Mouse (Mus musculus) neural tube, embryonic 11.5 days (tissue): ENCODE measurements around the gene Arhgef3. TPM values are rescaled to one million over a fixed set of nuclear protein-coding genes. Genes with fewer than 3 reads are reported as not detected.

Experiments used
- ATAC-seq: fragments of 200-750 bp; cut with Nextera tagmentation; 2 replicates; pipeline ENCODE4 v1.8.0; 2017; ENCODE audit warnings: moderate number of reproducible peaks, mild to moderate bottlenecking, moderate TSS enrichment, moderate library complexity; ENCODE audit not compliant: insufficient read depth, low FRiP score, low TSS enrichment
- DNase-seq: peaks from one replicate; pipeline ENCODE4 v3.0.0-alpha.2; 2015; ENCODE audit warnings: low spot score
- H3K27ac ChIP-seq: fragments of 300-500 bp; sonication (generic); 2 replicates; pipeline ENCODE4 v1.5.1; 2014; ENCODE audit warnings: low read depth, mild to moderate bottlenecking, low read length
- H3K27me3 ChIP-seq: fragments of 300-500 bp; sonication (generic); 2 replicates; pipeline ENCODE4 v1.6.1; 2014; ENCODE audit warnings: mild to moderate bottlenecking, low read length, mixed read lengths; ENCODE audit not compliant: control insufficient read depth, insufficient read depth
- H3K36me3 ChIP-seq: fragments of 300-500 bp; sonication (generic); 2 replicates; pipeline ENCODE4 v1.6.1; 2014; ENCODE audit warnings: mild to moderate bottlenecking, low read length, moderate library complexity, mixed read lengths; ENCODE audit not compliant: control insufficient read depth, insufficient read depth
- H3K4me1 ChIP-seq: fragments of 300-500 bp; sonication (generic); 2 replicates; pipeline ENCODE4 v1.6.1; 2014; ENCODE audit warnings: low read length, mixed read lengths; ENCODE audit not compliant: control insufficient read depth, insufficient read depth
- H3K4me2 ChIP-seq: fragments of 300-500 bp; sonication (generic); 2 replicates; pipeline ENCODE4 v1.6.1; 2014; ENCODE audit warnings: low read depth, mild to moderate bottlenecking, moderate library complexity
- H3K4me3 ChIP-seq: fragments of 300-500 bp; sonication (generic); 2 replicates; pipeline ENCODE4 v1.5.1; 2014; ENCODE audit warnings: low read depth, low read length
- H3K9ac ChIP-seq: fragments of 300-500 bp; sonication (generic); 2 replicates; pipeline ENCODE4 v1.6.1; 2014; ENCODE audit warnings: mild to moderate bottlenecking, low read length
- H3K9me3 ChIP-seq: fragments of 300-500 bp; sonication (generic); 2 replicates; pipeline ENCODE4 v1.6.1; 2016; ENCODE audit warnings: low read length; ENCODE audit not compliant: control insufficient read depth
- whole genome bisulfite sequencing: fragments of 180-500 bp; shearing (Covaris S2); extraction: QIAGEN DNeasy Blood & Tissue Kit; methylation state at CpG from one replicate; pipeline ENCODE4 v1.1.7; 2014; 5-methylcytosine and 5-hydroxymethylcytosine counted together
- polyA plus RNA-seq: library from polyadenylated mRNA; unstranded; fragments of >200 nt; fragmentation: Nextera tagmentation; extraction: Ambion mirVana; gene quantifications from 2 replicates; pipeline ENCODE4 v1.2.1, GENCODE M21; 2014

The Arhgef3 gene
- polyA plus RNA-seq, 1 experiment from 2014 or later: 5.1 TPM

- no peaks in the 10 kb centered on the region for H3K36me3 ChIP-seq
- no peaks in the 10 kb centered on the region for H3K27me3 ChIP-seq
- ATAC-seq (no peak), DNase-seq (no peak)
- H3K4me2 ChIP-seq: no peak overlapping the region
- no peak overlapping the region for H3K4me3 ChIP-seq
- peaks cover 5% of the 10 kb centered on the region; the same call in 1 of the 2 replicates for H3K4me1 ChIP-seq
- no peak overlapping the region for H3K9ac ChIP-seq
- no peak overlapping the region for H3K27ac ChIP-seq
- H3K9me3 ChIP-seq: no peaks in the 10 kb centered on the region
- 93% methylated on average over 25 of the region's 25 CpGs for WGBS
Measured at GRCm38 (mm10) chr14:27231974-27232780, 117.5 kb downstream of the Arhgef3 start.

- peaks cover 5% of the 10 kb centered on the region; the same call in 1 of the 2 replicates for H3K4me1 ChIP-seq
- WGBS: 92% methylated on average over 7 of the region's 7 CpGs
- no peaks in the 10 kb centered on the region for H3K27me3 ChIP-seq
- no peak for DNase-seq
- H3K4me3 ChIP-seq: no peak overlapping the region
- ATAC-seq: no peak
- no peak overlapping the region for H3K4me2 ChIP-seq
- H3K27ac ChIP-seq: no peak overlapping the region
- H3K9me3 ChIP-seq: no peaks in the 10 kb centered on the region
- no peak overlapping the region for H3K9ac ChIP-seq
- no peaks in the 10 kb centered on the region for H3K36me3 ChIP-seq
Measured at GRCm38 (mm10) chr14:27233056-27233455, 118.4 kb downstream of the Arhgef3 start.

GRCm38 (mm10) chr14:27233656-27234055, 119.0 kb downstream of the Arhgef3 start:
- no peak overlapping the region for H3K4me2 ChIP-seq
- no peak overlapping the region for H3K9ac ChIP-seq
- DNase-seq: no peak
- peaks cover 5% of the 10 kb centered on the region; the same call in 1 of the 2 replicates for H3K4me1 ChIP-seq
- WGBS: 87% methylated on average over 2 of the region's 2 CpGs
- H3K27ac ChIP-seq: no peak overlapping the region
- no peak overlapping the region for H3K4me3 ChIP-seq
- no peaks in the 10 kb centered on the region for H3K27me3 ChIP-seq
- no peaks in the 10 kb centered on the region for H3K9me3 ChIP-seq
- H3K36me3 ChIP-seq: no peaks in the 10 kb centered on the region
- no peak for ATAC-seq

GRCm38 (mm10) chr14:27234270-27234840, 119.7 kb downstream of the Arhgef3 start:
- DNase-seq: no peak
- no peak overlapping the region for H3K27ac ChIP-seq
- H3K4me1 ChIP-seq: peaks cover 5% of the 10 kb centered on the region; the same call in 1 of the 2 replicates
- no peak for ATAC-seq
- 79% methylated on average over 4 of the region's 4 CpGs for WGBS
- H3K4me3 ChIP-seq: no peak overlapping the region
- no peak overlapping the region for H3K9ac ChIP-seq
- no peak overlapping the region for H3K4me2 ChIP-seq
- no peaks in the 10 kb centered on the region for H3K9me3 ChIP-seq
- no peaks in the 10 kb centered on the region for H3K36me3 ChIP-seq
- H3K27me3 ChIP-seq: no peaks in the 10 kb centered on the region

- ATAC-seq: no peak
- Histone ChIP-seq H3K4me2 (no peak overlapping the region), H3K9me3 (no peaks in the 10 kb centered on the region), H3K27ac (no peak overlapping the region), H3K9ac (no peak overlapping the region), H3K4me3 (no peak overlapping the region), H3K27me3 (no peaks in the 10 kb centered on the region), H3K36me3 (no peaks in the 10 kb centered on the region), H3K4me1 (no peaks in the 10 kb centered on the region)
- no peak for DNase-seq
- WGBS: 78% methylated on average over 6 of the region's 6 CpGs
Measured at GRCm38 (mm10) chr14:27235897-27236553, 121.3 kb downstream of the Arhgef3 start.

GRCm38 (mm10) chr14:27237522-27238187, 123.0 kb downstream of the Arhgef3 start:
- DNase-seq: no peak
- WGBS: 54% methylated on average over 12 of the region's 12 CpGs
- no peak overlapping the region for H3K27ac ChIP-seq

GRCm38 (mm10) chr14:27238600-27239118, 124.0 kb downstream of the Arhgef3 start:
- no peak overlapping the region for H3K4me3 ChIP-seq
- H3K27me3 ChIP-seq: no peaks in the 10 kb centered on the region
- H3K9me3 ChIP-seq: no peaks in the 10 kb centered on the region
- no peaks in the 10 kb centered on the region for H3K4me1 ChIP-seq
- 86% methylated on average over 8 of the region's 8 CpGs for WGBS
- DNase-seq (no peak), ATAC-seq (no peak)
- H3K27ac ChIP-seq: no peak overlapping the region
- no peaks in the 10 kb centered on the region for H3K36me3 ChIP-seq
- H3K4me2 ChIP-seq: no peak overlapping the region
- no peak overlapping the region for H3K9ac ChIP-seq

More at GRCm38 (mm10) chr14:27237522-27238187, 123.0 kb downstream of the Arhgef3 start:
- Histone ChIP-seq H3K9ac (no peak overlapping the region), H3K36me3 (no peaks in the 10 kb centered on the region), H3K4me1 (no peaks in the 10 kb centered on the region), H3K4me3 (no peak overlapping the region), H3K27me3 (no peaks in the 10 kb centered on the region), H3K9me3 (no peaks in the 10 kb centered on the region), H3K4me2 (no peak overlapping the region)
- ATAC-seq: no peak

- H3K27me3 ChIP-seq: no peaks in the 10 kb centered on the region
- H3K4me1 ChIP-seq: no peaks in the 10 kb centered on the region
- no peak overlapping the region for H3K9ac ChIP-seq
- H3K27ac ChIP-seq: no peak overlapping the region
- no peak overlapping the region for H3K4me3 ChIP-seq
- no peaks in the 10 kb centered on the region for H3K36me3 ChIP-seq
- H3K9me3 ChIP-seq: no peaks in the 10 kb centered on the region
- DNase-seq: no peak
- no peak overlapping the region for H3K4me2 ChIP-seq
- no peak for ATAC-seq
- 83% methylated on average over 3 of the region's 3 CpGs for WGBS
Measured at GRCm38 (mm10) chr14:27239551-27240091, 124.9 kb downstream of the Arhgef3 start.
